Mouse (Mus musculus): ENCODE data around the gene Cnksr2. TPM values are rescaled to one million over a fixed set of nuclear protein-coding genes. Genes with fewer than 3 reads are reported as not detected.

Gene Cnksr2
- polyA plus RNA-seq, 1 experiment = not detected

DNA sequence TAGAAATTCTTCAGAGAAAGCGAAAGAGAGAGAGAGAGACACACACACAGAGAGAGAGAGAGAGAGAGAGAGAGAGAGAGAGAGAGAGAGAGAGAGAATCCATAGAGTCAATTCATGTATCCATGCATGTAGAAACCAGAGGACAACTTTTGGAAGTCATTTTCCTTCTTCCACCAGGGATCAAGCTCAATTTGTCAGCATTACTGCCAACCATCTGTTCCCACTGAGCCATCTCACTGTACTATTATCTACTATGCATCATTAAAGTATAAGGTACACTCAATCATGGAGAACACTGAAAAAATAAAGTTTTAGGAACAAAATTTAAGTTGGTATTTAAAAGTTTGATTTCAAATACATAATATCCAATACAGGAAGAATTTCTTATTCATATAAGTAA is 93.8 kb downstream of the Cnksr2 start:
- Histone ChIP-seq H3K4me3 (ENCODE audit: insufficient read depth, poor library complexity, severe bottlenecking) (no peak overlapping the region), H3K79me2 (ENCODE audit: control insufficient read depth, insufficient read depth) (no peaks in the 10 kb centered on the region), H3K27me3 (ENCODE audit: control insufficient read depth, insufficient read depth, insufficient read length) (no peaks in the 10 kb centered on the region), H3ac (ENCODE audit: control insufficient read depth, insufficient read length, low read depth) (no peak overlapping the region), H3K79me3 (ENCODE audit: low read depth) (no peaks in the 10 kb centered on the region), H3K36me3 (ENCODE audit: control insufficient read depth, insufficient read depth) (no peaks in the 10 kb centered on the region)
- TF ChIP-seq MAX (IDR thresholded peaks at IDR 0.05) (no peak), FOSL1 (IDR thresholded peaks at IDR 0.05; ENCODE audit: insufficient read depth, low read length, poor library complexity, severe bottlenecking) (no peak), USF1 (IDR thresholded peaks at IDR 0.05; ENCODE audit: low read depth) (no peak)

DNA sequence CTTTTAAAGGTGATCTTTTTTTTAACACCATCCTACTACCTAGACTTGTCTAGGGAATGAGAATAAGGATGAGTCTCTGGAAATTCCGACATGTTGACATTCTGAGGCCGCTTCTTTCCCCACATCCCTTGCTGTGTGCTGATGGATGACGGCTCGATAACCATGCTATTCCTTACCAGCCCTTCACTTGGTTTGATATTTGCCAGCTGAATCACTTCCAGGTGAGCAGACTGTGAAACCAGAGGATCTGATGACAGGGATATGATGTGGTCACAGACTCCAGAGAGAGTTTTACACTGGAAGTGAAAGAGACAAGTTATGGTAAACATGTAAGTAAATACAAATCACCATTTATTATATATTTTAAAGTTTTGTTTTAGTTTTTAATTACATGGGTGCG is 98.0 kb downstream of the Cnksr2 start:
- no peaks in the 10 kb centered on the region for H3K36me3 ChIP-seq (ENCODE audit: control insufficient read depth, insufficient read depth)
- H3K79me3 ChIP-seq (ENCODE audit: low read depth) = no peaks in the 10 kb centered on the region
- H3K4me3 ChIP-seq (ENCODE audit: insufficient read depth, poor library complexity, severe bottlenecking) = no peak overlapping the region
- TF ChIP-seq MYOD1 (IDR thresholded peaks at IDR 0.05; ENCODE audit: control insufficient read depth, insufficient read length, low read depth) = no peak
- no peak for TF ChIP-seq USF1 (IDR thresholded peaks at IDR 0.05; ENCODE audit: low read depth)
- TF ChIP-seq MYOG (IDR thresholded peaks at IDR 0.05; ENCODE audit: control insufficient read depth, extremely low read depth, insufficient read length) = no peak
- TF ChIP-seq MAX (IDR thresholded peaks at IDR 0.05) = no peak
- no peak for TF ChIP-seq FOSL1 (IDR thresholded peaks at IDR 0.05; ENCODE audit: insufficient read depth, low read length, poor library complexity, severe bottlenecking)
- no peak for TF ChIP-seq CEBPB (IDR thresholded peaks at IDR 0.05; ENCODE audit: low read depth)
- TF ChIP-seq CTCF (IDR thresholded peaks at IDR 0.05; ENCODE audit: control insufficient read depth, insufficient read depth, insufficient read length) = no peak
- H3ac ChIP-seq (ENCODE audit: control insufficient read depth, insufficient read length, low read depth) = no peak overlapping the region
- H3K27me3 ChIP-seq (ENCODE audit: control insufficient read depth, insufficient read depth, insufficient read length) = no peaks in the 10 kb centered on the region
- H3K79me2 ChIP-seq (ENCODE audit: control insufficient read depth, insufficient read depth) = no peaks in the 10 kb centered on the region

DNA sequence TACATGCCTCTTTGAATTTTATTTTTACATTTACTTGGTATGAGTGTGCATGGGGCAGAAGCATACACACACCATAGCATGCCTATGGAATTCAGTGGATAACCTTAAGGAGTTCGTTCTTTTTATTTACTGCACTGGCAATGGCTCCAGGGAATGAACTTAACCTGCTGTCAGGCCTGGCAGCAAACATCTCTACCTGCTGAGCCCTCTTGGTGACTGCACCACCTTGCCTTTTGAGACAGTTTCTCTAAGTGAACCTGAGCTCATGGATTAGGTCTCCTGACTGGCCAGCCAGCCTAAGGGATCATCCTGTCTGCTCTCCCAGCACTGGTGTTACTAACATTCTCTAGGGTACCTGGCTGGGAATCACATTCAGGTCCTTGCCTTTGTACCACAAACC is 106.5 kb downstream of the Cnksr2 start:
- no peak for TF ChIP-seq CTCF (IDR thresholded peaks at IDR 0.05; ENCODE audit: control insufficient read depth, insufficient read depth, insufficient read length)
- no peak for TF ChIP-seq FOSL1 (IDR thresholded peaks at IDR 0.05; ENCODE audit: insufficient read depth, low read length, poor library complexity, severe bottlenecking)
- no peak for TF ChIP-seq MYOD1 (IDR thresholded peaks at IDR 0.05; ENCODE audit: control insufficient read depth, insufficient read length, low read depth)
- TF ChIP-seq MYOG (IDR thresholded peaks at IDR 0.05; ENCODE audit: control insufficient read depth, extremely low read depth, insufficient read length) = no peak
- H3K36me3 ChIP-seq (ENCODE audit: control insufficient read depth, insufficient read depth) = no peaks in the 10 kb centered on the region
- no peaks in the 10 kb centered on the region for H3K79me2 ChIP-seq (ENCODE audit: control insufficient read depth, insufficient read depth)
- no peak overlapping the region for H3ac ChIP-seq (ENCODE audit: control insufficient read depth, insufficient read length, low read depth)
- no peak overlapping the region for H3K4me3 ChIP-seq (ENCODE audit: insufficient read depth, poor library complexity, severe bottlenecking)
- no peaks in the 10 kb centered on the region for H3K27me3 ChIP-seq (ENCODE audit: control insufficient read depth, insufficient read depth, insufficient read length)
- no peaks in the 10 kb centered on the region for H3K79me3 ChIP-seq (ENCODE audit: low read depth)

DNA sequence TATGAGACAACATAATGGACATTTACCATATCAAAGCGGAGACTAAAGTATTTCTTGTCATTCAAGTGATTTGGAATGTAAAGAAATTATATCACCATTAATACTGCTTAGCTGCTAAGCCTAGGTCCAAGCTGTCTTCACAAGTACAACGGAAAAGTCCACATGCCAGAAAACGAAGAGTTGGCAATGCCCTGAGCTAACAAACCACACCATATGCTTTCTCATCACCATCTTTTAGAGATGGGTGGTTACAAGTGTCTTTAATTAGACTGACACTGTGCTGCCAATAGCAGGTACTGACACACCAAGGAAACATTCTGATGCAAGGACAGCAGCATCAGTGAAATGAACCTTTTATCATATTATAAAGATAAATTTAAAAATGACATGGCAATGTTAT is 123.0 kb downstream of the Cnksr2 start:
- no peaks in the 10 kb centered on the region for H3K79me2 ChIP-seq (ENCODE audit: control insufficient read depth, insufficient read depth)
- no peaks in the 10 kb centered on the region for H3K27me3 ChIP-seq (ENCODE audit: control insufficient read depth, insufficient read depth, insufficient read length)
- H3ac ChIP-seq (ENCODE audit: control insufficient read depth, insufficient read length, low read depth) = no peak overlapping the region
- H3K4me3 ChIP-seq (ENCODE audit: insufficient read depth, poor library complexity, severe bottlenecking) = no peak overlapping the region
- TF ChIP-seq MYOG (IDR thresholded peaks at IDR 0.05; ENCODE audit: control insufficient read depth, extremely low read depth, insufficient read length) (no peak), FOSL1 (IDR thresholded peaks at IDR 0.05; ENCODE audit: insufficient read depth, low read length, poor library complexity, severe bottlenecking) (no peak), CEBPB (IDR thresholded peaks at IDR 0.05; ENCODE audit: low read depth) (no peak), CTCF (IDR thresholded peaks at IDR 0.05; ENCODE audit: control insufficient read depth, insufficient read depth, insufficient read length) (no peak), USF1 (IDR thresholded peaks at IDR 0.05; ENCODE audit: low read depth) (no peak), MYOD1 (IDR thresholded peaks at IDR 0.05; ENCODE audit: control insufficient read depth, insufficient read length, low read depth) (no peak), MAX (IDR thresholded peaks at IDR 0.05) (no peak)
- no peaks in the 10 kb centered on the region for H3K79me3 ChIP-seq (ENCODE audit: low read depth)
- H3K36me3 ChIP-seq (ENCODE audit: control insufficient read depth, insufficient read depth) = no peaks in the 10 kb centered on the region

DNA sequence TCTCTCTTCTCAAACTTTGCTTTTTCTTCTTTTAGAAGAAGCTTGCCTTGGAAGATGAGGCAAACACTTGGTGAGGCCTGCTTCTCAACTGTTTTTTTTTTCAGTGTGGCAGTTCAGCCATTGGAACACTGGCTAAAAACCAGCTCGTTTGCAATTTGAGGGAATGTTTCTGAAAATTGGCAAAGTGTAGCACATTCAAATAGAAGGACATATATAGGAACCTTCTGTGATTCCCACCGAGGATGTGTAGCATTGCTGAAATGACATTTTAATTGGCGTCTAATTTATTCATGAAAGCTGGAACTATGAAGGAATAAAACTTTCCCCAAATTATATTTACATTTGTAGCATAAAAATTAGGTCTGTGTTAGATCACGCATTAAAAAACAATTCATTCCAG is 213.1 kb downstream of the Cnksr2 start:
- TF ChIP-seq CEBPB (IDR thresholded peaks at IDR 0.05; ENCODE audit: low read depth) = no peak
- Histone ChIP-seq H3K27me3 (ENCODE audit: control insufficient read depth, insufficient read depth, insufficient read length) (no peaks in the 10 kb centered on the region), H3K36me3 (ENCODE audit: control insufficient read depth, insufficient read depth) (no peaks in the 10 kb centered on the region), H3K79me3 (ENCODE audit: low read depth) (no peaks in the 10 kb centered on the region), H3K79me2 (ENCODE audit: control insufficient read depth, insufficient read depth) (no peaks in the 10 kb centered on the region), H3K4me3 (ENCODE audit: insufficient read depth, poor library complexity, severe bottlenecking) (no peak overlapping the region), H3ac (ENCODE audit: control insufficient read depth, insufficient read length, low read depth) (no peak overlapping the region)

DNA sequence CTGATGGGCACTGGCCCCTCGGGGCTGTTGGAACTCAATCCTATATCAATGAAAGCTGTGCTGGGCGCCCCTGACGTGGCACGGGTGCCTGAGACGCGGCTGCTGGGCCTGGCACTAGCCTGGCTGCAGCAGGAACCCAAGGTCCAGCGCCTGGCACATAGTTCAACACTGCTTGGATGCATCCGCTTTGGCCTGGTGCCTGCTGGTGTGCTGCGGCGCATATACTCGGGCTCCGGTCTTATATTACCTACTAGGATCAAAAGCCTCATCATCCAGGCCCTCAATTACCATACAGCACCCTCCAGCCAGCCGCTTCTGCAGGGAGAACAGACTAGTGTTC is 224.2 kb downstream of the Cnksr2 start:
- H3K4me3 ChIP-seq (ENCODE audit: insufficient read depth, poor library complexity, severe bottlenecking) = no peak overlapping the region
- no peak for TF ChIP-seq CTCF (IDR thresholded peaks at IDR 0.05; ENCODE audit: control insufficient read depth, insufficient read depth, insufficient read length)
- H3K79me3 ChIP-seq (ENCODE audit: low read depth) = no peaks in the 10 kb centered on the region
- no peak overlapping the region for H3ac ChIP-seq (ENCODE audit: control insufficient read depth, insufficient read length, low read depth)
- no peaks in the 10 kb centered on the region for H3K79me2 ChIP-seq (ENCODE audit: control insufficient read depth, insufficient read depth)
- H3K36me3 ChIP-seq (ENCODE audit: control insufficient read depth, insufficient read depth) = no peaks in the 10 kb centered on the region
- no peaks in the 10 kb centered on the region for H3K27me3 ChIP-seq (ENCODE audit: control insufficient read depth, insufficient read depth, insufficient read length)

All from C2C12 (cell line).